Mouse (Mus musculus) 416B (cell line): ENCODE results near the gene 4930558C23Rik.
"Not testable (repeated sequence)": the region's sequence is repeated elsewhere in the genome, so short reads cannot be mapped to it uniquely, and the experiment has no call there.

Source experiments
- DNase-seq: peaks from one replicate; pipeline ENCODE4 v3.0.0; 2011; ENCODE audit warnings: low read depth

The 4930558C23Rik gene

GRCm38 (mm10) chr3:95402741-95403140 is at the start of gene 4930558C23Rik:
TSS of gene 4930558C23Rik (minus strand) at chr3:95402841.
- no peak for DNase-seq

DNA sequence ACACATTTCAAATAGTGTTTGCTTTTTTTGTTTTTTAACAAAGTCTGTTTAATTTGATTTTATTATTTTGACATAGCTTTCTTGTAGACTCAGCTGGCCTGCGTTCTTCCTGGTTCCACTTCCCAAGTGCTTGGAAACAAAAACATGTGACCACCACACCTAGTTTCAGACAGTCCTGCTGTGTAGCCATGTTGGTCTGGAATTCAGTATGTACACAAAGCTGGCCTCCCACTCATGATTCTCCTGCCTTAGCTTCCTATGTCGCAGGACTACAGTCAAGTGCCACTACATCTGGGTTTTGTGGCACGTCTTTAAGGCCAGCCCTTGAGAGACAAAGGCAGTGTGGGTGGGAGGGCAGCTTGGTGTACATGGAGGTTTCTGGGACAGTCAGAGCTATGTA is 48.3 kb upstream of the 4930558C23Rik start:
- no peak for DNase-seq

DNA sequence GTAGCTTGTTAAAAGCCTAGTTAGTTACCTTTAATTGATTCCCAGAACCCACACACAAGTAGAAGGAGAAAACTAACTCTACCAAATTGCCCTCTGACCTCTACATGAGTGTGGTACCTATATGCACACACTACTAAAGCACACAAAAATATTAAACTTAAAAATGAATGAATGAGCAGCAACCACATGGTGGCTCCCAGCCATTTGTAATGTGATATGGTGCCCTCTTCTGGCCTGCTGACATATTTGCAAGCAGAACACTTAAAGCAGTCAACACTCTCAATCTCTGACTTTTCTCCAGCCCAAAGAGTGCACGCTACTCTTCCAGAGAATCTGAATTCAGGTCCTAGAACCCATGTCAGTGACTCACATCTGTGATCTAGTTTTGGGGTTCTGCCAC is 47.8 kb upstream of the 4930558C23Rik start:
- peak; percentile 82 for DNase-seq

DNA sequence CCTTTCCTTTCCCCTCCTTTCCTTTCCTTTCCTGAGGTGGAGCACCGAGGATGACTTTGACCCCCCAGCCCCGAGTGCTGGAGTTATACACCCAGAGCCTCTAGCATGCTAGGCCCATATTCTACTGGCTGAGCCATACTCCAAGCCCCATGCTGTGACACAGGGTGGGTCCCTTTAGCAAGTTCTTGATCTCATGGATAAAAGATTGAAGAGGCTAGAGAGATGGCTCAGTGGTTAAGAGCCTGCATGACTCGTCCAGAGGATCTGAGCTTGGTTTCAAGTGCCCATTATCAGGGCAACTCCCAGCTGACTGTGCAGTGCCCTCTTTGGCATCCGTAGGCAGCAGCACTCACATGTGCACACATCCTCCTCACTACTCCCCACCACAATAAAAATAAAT is 42.7 kb upstream of the 4930558C23Rik start:
- DNase-seq, result peak; percentile 44

DNA sequence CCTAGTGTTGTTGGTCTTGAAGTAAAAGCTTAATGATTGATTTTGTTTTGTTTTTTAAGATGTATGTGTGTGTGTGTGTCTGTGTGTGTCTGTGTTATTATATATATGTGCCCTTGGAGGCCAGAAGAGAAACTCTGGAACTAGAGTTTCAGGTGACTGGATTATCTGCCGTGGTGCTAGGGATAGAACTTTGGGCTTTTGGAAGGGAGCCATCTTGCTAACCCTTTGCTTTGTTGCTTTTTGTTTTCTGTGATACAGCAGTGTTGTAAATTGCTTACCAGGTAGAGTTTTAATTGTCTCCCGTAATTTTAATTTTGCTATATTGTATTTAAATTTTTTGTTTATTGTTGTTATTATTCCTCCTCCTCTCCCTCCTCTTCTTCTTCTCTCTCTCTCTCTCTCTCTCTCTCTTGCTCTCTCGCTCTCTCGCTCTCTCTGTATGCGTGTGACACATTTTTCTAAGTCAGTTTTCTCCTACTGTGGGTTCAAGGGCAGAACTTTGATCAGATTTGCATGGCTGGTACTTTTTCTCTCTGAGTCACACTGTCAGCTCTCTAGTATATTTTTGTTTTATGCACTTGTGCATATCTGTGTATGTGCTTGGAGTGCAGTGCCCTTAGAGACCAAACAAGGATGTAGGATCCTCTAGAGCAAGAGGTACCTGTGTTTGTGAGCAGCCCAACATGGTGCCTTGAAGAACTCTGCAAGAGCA is 39.9 kb upstream of the 4930558C23Rik start:
- DNase-seq, result no peak

- no peak for DNase-seq
Measured at GRCm38 (mm10) chr3:95439670-95440069, 37.0 kb upstream of the 4930558C23Rik start.

GRCm38 (mm10) chr3:95438636-95439035 is 36.0 kb upstream of the 4930558C23Rik start:
- DNase-seq, result not testable (repeated sequence)

GRCm38 (mm10) chr3:95435561-95435960 is 32.9 kb upstream of the 4930558C23Rik start:
- DNase-seq, result no peak

GRCm38 (mm10) chr3:95434983-95435370 is 32.3 kb upstream of the 4930558C23Rik start:
- DNase-seq, result peak; percentile 51

DNA sequence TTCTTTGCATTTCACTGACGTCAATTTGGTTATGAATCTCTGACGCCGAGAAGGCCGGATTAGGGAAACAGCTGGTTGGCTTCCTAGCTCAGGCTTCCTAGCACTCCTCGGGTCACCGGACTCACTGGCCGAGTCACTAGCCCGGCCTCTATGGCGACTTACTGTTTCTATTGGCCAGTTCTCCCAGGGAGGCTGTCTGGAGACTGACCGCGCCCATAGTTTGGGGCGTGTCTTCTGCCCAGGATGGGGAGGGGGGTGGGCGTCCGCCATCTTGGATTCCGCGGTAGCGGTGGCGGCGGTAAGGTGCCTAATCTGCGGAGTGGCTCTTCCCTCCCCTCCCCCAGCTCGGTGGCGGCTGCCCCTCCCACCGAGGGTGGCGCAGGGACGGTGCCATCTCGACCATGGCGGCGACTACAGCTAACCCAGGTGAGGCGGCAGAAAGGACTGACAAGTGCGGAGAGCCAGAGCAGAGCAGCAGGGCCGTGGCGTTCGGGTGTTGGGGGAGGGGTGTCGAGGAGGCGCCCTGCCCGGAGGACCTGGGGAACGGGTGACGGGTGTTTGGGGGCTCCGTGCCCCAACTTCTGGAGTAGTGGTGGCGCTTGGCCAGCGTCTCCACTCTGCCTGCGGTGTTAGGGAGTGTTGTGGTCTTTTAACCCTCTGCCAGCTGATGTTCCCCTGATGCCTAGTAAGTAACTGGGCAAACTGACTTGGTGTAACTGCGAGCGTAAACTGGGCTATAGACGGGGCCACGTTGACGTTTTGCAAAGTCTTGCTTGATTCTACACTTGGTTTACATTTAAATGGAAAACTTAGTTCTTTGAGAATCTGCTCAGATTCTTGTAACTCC is 31.7 kb upstream of the 4930558C23Rik start, which contains the start of gene Arnt:
Gene Arnt, plus strand, starts transcription at position 253 of the 847 bp plus-strand sequence.
- DNase-seq, result peak; percentile 99

GRCm38 (mm10) chr3:95433301-95433915 is 30.8 kb upstream of the 4930558C23Rik start:
- peak; percentile 69 for DNase-seq

DNA sequence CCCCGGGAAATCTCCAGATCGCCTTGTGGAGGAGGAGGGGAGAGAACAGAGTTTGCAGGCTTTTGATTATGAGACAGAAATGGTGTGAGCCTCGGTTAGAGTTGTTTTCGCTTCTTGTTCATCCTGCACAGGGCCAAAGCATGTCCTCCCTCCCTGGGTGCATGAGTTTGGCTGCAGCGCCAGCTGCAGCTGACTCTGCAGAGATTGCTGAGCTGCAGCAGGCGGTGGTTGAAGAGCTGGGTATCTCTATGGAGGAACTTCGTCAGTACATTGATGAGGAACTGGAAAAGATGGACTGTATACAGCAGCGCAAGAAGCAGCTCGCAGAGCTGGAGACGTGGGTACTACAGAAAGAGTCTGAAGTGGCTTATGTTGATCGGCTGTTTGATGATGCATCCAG is 25.8 kb upstream of the 4930558C23Rik start:
- DNase-seq, result not testable (repeated sequence)

GRCm38 (mm10) chr3:95427891-95428238 is 25.2 kb upstream of the 4930558C23Rik start:
- not testable (repeated sequence) for DNase-seq

DNA sequence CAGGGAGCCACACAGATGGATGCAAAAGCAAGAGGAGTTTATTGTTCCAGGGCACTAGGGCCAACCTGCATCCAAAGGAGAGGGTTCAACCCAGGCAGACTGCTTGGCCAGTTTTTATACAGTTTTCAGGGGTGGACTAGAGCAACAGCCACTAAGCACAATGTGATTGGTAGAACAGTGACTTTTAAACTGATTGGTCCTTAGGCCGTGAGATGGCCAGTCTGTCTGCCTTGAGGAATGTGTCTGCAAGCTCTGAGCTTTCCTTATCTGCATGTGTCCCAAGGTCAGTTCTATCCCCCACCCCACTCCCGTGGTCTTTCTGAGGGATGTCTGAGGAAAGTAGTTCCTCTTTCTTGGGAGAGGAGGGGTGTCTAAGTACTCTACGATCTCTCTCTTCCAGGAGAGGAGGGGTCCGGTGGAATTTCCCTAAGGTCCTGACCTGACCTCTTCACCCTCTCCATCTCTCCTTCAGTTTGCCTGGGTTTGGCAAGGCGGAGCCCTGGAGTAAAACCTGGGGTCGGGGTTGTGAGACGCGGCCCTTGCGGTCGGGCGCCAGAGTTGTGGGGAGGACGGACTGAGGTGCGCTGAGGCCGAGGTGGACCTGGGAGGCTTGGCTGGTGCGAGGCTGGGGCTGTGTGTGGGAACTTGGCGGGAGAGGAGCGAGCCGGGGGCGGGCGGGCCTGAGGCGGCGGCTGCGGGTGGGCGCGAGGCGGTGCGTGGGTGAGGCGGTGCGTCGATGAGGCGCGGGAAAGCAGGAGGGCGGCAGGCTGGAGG is 24.7 kb upstream of the 4930558C23Rik start:
- not testable (repeated sequence) for DNase-seq

DNA sequence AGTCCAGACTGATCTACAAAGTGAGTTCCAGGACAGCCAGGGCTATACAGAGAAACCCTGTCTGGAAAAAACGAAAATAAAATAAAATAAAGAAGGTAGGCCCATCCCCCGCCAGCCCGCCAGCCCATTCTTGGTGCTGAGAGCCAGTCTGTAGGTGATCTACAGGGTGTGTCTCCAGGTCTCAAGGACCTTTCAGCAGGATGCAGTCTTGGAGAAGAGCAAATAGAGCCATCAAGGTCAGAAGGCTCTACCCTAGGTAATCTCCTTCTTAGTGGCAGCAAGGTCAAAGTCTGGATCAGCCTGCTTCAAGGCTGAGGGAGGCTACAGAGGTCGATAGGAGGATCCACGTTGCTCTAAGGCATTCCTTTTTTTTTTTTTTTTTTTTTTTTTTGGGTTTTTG is 23.8 kb upstream of the 4930558C23Rik start:
- not testable (repeated sequence) for DNase-seq

GRCm38 (mm10) chr3:95417866-95418265 is 15.2 kb upstream of the 4930558C23Rik start:
- no peak for DNase-seq

GRCm38 (mm10) chr3:95412268-95412667 is 9.6 kb upstream of the 4930558C23Rik start:
- no peak for DNase-seq

DNA sequence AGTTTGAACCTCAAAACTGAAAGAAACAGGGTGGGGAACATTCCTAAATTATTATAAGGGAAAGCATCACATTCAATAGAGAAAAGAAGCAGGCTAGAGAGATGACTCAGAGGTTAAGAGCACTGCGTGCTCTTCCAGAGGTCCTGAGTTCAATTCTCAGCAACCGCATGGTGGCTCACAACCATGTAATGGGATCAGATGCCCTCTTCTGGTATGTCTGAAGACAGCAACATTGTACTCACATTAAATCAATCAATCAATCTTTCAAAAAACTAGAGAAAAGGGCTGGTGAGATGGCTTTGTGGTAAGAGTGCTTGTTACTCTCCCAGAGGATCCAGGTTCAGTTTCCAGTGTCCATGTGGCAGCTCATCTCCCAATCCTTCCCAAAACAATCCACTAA is 6.2 kb upstream of the 4930558C23Rik start:
- DNase-seq, result no peak

DNA sequence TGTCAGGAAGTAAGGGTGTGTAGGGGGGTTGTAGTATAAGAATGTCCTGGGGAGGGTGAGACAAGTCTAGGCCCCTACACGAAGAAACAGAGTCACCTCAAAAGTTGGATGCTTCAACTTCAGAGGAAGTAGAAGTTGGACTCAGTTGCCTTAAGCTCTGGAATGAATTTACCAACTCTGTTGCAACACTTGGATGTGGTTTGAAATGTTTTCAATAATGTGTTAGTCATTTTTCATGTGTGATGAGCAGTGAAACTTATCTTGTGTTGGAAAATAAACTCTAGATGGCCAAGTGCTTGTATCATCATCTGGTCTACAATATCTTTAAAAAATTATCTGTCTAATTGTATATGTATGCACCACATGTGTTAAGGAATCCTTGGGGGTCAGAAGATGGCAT is 5.1 kb upstream of the 4930558C23Rik start:
- DNase-seq, result peak; percentile 79

DNA sequence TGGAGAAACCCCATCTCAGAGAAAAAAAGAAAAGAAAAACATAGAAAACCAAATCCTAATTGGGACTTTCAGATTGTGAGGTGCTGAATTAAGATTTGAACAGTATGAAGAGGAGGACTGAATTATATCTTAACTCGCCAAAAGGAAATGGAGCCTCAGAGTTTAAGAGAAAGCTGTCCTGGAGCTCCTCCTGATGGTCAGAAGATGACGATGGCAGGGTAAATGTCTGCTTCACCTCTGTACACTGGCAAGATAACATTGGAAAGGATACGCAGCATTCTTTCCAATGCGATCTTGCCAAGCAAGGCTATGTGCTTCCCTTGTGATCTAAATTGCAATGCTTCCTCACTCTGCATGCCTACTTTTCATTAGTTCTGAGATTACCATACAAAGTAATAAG is 8.3 kb downstream of the 4930558C23Rik start:
- DNase-seq, result peak; percentile 87

- peak; percentile 86 for DNase-seq
Measured at GRCm38 (mm10) chr3:95385401-95386075, 17.1 kb downstream of the 4930558C23Rik start.
